Mouse (Mus musculus) kidney, adult 2 months (tissue): Measurements from ENCODE around the gene Sbsn.

ENCODE experiments used
- CTCF ChIP-seq: fragments of 200-500 bp; conservative IDR thresholded peaks from 2 replicates; pipeline ENCODE4 v1.5.1; 2011; ENCODE audit warnings: low read depth, mild to moderate bottlenecking, control low read depth, low read length, moderate library complexity, mixed read lengths; ENCODE audit not compliant: insufficient read depth, insufficient read length
- POLR2A ChIP-seq: fragments of 200-500 bp; IDR thresholded peaks from one replicate; pipeline ENCODE4 v1.6.1; 2011; ENCODE audit warnings: low read depth, low read length, control low read depth

DNA sequence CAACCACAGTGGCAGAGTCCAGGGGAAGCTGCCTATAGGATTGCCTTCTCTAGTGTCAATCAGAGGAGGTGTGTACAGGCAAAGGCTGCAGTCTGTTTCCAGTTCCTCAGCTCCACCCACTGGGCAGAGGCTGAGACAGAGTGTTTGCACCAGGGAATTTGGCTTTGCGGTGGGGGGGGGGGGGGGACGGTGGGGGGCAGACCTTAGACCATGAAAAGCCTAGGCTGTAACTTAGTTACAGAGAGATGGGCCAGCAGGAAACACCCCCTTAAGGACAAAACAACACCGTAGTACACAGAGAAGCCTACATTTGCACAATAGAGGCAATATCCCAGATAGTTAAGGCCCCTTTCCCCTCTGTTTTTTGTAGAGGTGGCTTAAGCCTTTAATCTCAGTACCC is 5.7 kb downstream of the Sbsn start:
- TF ChIP-seq POLR2A, result no peak
- TF ChIP-seq CTCF, result no peak
